8 mouse cellular contexts compared by ENCODE assay signal in the genomic region with DNA sequence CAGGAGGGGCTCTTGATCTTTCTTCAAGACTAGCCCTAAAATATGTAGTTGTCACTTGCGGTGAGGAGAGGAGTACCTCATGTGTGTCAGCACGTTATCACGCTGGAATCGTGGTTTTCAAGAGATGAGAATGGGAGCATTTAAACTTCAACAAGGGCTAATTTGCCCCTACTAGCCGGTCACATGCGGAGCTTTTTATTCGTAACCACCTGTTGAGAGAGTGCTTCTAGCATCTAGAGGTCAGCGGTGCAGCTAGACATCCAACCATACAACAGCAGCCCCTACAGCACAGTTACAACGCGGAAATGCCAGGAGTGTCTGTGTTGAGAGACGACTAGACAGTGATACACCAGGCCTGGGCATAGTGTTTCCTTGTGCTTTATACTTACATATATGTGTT. TPM values are rescaled to one million over a fixed set of nuclear protein-coding genes. Genes with fewer than 3 reads are reported as not detected.
A peak's percentile ranks its signal among the peaks of the same experiment; 100 is the strongest.
DNase-seq lines count a peak whose midpoint lies in the region; ATAC-seq and TF ChIP-seq lines count a peak whose summit lies in the region.
"Had no signal": no experiment of that assay in that cellular context is flagged by ENCODE, and none has a peak within 500 bp of the region (broad histone marks: within the 10 kb centered on the region; RNA-seq: fewer than 3 reads in every experiment).

No protein-coding gene starts in this region.

- H3K36me3 ChIP-seq in hindbrain, embryonic 11.5 days (ENCODE audit: control insufficient read depth, insufficient read depth, low read length): no peaks in the 10 kb centered on the region

- TF ChIP-seq CTCF in cortical plate, adult 2 months (IDR thresholded peaks at IDR 0.05; ENCODE audit: extremely low read depth, insufficient read depth, low read length): no peak

- no peak for TF ChIP-seq POLR2A in cortical plate, adult 2 months (IDR thresholded peaks at IDR 0.05; ENCODE audit: extremely low read depth, insufficient read depth, low read length)

- peak overlapping the region; percentile 85 for H3K4me3 ChIP-seq in cortical plate, adult 2 months (ENCODE audit: insufficient read depth, low read length)
- peak overlapping the region; percentile 91 for H3K4me3 ChIP-seq in hindbrain, embryonic 11.5 days (ENCODE audit: low read depth, low read length)

- no peaks in the 10 kb centered on the region for H3K9me3 ChIP-seq in hindbrain, embryonic 11.5 days (ENCODE audit: control insufficient read depth, low read length)

- under 1% methylated on average over 11 of the region's 11 CpGs for WGBS in hindbrain, embryonic 11.5 days

- H3K27me3 ChIP-seq in hindbrain, embryonic 11.5 days (ENCODE audit: control insufficient read depth, insufficient read depth, low read length): no peaks in the 10 kb centered on the region

- no peak for ATAC-seq in hindbrain, embryonic 11.5 days (ENCODE audit: low FRiP score)
- 0 out of 2 replicates have a peak, but pooled peaks have one; percentile 19 for ATAC-seq in megakaryocyte, adult 5-6 weeks (ENCODE audit: poor library complexity, severe bottlenecking)

- peak overlapping the region; percentile 76 for H3K4me2 ChIP-seq in hindbrain, embryonic 11.5 days (replicated peaks; ENCODE audit: low read depth, low read length)

- intact Hi-C loops in left cerebral cortex, postnatal 4 days (cut with DNase I): no loop called here

- peak overlapping the region; percentile 75; the same call in 1 of the 2 replicates for H3K27ac ChIP-seq in cortical plate, adult 2 months (ENCODE audit: insufficient read depth, low read length)
- H3K27ac ChIP-seq in hindbrain, embryonic 11.5 days (ENCODE audit: low read depth, low read length): peak overlapping the region; percentile 88; the same call in 1 of the 2 replicates

- peak overlapping the region; percentile 97 for H3K9ac ChIP-seq in hindbrain, embryonic 11.5 days (ENCODE audit: low read depth, low read length)

- 0 out of 2 replicates have a peak, but pooled peaks cover 1% of the 10 kb centered on the region for H3K4me1 ChIP-seq in cortical plate, adult 2 months (ENCODE audit: control insufficient read depth, insufficient read depth, low read length)
- H3K4me1 ChIP-seq in hindbrain, embryonic 11.5 days (replicated peaks; ENCODE audit: control insufficient read depth, insufficient read depth, low read length): no peaks in the 10 kb centered on the region; the same call in 1 of the 2 replicates

- DNase-seq in spleen, adult 12 weeks (ENCODE audit: low spot score): peak; percentile 6
- DNase-seq in spleen, postnatal 14 days (ENCODE audit: low spot score in 2 of 2): no peak
- DNase-seq in hindbrain, embryonic 11.5 days (ENCODE audit: low spot score): peak; percentile 22
- peak; percentile 29 for DNase-seq in thymus, postnatal 4 days
- no peak for DNase-seq in left cerebral cortex, postnatal 4 days

RNA-seq across cellular contexts. Expression of gene Uqcrc2, which starts 0.8 kb away (rescaled TPM):
- 205 and 211 TPM in 2 replicates for polyA plus RNA-seq in cortical plate, adult 2 months (2012; rRNA removed)
- 200 and 206 TPM in 2 replicates for polyA plus RNA-seq in hindbrain, embryonic 11.5 days (2014; fragmentation: Nextera tagmentation; extraction: Ambion mirVana)
- 143 and 172 TPM in 2 replicates for total RNA-seq in megakaryocyte, adult 5-6 weeks (2015)
- 115 and 116 TPM in 2 replicates for total RNA-seq in megakaryocyte, adult 5-6 weeks (2017)
- total RNA-seq in left cerebral cortex, postnatal 4 days (2021): 100 to 1,000 TPM; 187 to 198 TPM

RNA-seq across cellular contexts. Expression of gene Pdzd9, which starts 34.3 kb away (rescaled TPM):
- polyA plus RNA-seq in cortical plate, adult 2 months (2012; rRNA removed): 0.17 and 0.25 TPM in 2 replicates
- 0.20 and 0.80 TPM in 2 replicates for polyA plus RNA-seq in hindbrain, embryonic 11.5 days (2014; fragmentation: Nextera tagmentation; extraction: Ambion mirVana)
- total RNA-seq in megakaryocyte, adult 5-6 weeks (2015): not detected in 2 replicates
- total RNA-seq in megakaryocyte, adult 5-6 weeks (2017): not detected in 2 replicates
- total RNA-seq in left cerebral cortex, postnatal 4 days (2021): under 1 TPM in 1 of 2 experiments, not detected in 1; 0.26 TPM
- total RNA-seq: neutrophil, adult 5-6 weeks had no signal

RNA-seq across cellular contexts. Expression of gene Mosmo, which starts 41.6 kb away (rescaled TPM):
- 37.0 and 38.8 TPM in 2 replicates for polyA plus RNA-seq in cortical plate, adult 2 months (2012; rRNA removed)
- 13.2 and 16.6 TPM in 2 replicates for polyA plus RNA-seq in hindbrain, embryonic 11.5 days (2014; fragmentation: Nextera tagmentation; extraction: Ambion mirVana)
- total RNA-seq in megakaryocyte, adult 5-6 weeks (2015): 19.6 and 21.1 TPM in 2 replicates
- total RNA-seq in megakaryocyte, adult 5-6 weeks (2017): 8.0 and 11.6 TPM in 2 replicates
- 10 to 100 TPM; 46.2 to 50.0 TPM for total RNA-seq in left cerebral cortex, postnatal 4 days (2021)

Comparison
In these comparisons a context has a peak if more than half of its experiments do, and no peak if none do; other contexts are left out.
1. DNase-seq: peak in spleen, adult 12 weeks (single experiment), hindbrain, embryonic 11.5 days (single experiment) and thymus, postnatal 4 days (single experiment); none in spleen, postnatal 14 days (0 of 2) and left cerebral cortex, postnatal 4 days (single experiment).